Comparison of ENCODE assay signal across 8 mouse cellular contexts in genomic region chr5:131600325-131601125, GRCm38 (mm10).
A peak's percentile ranks its signal among the peaks of the same experiment; 100 is the strongest.
DNase-seq lines count a peak whose midpoint lies in the region; ATAC-seq lines count a peak whose summit lies in the region.

No protein-coding gene starts in this region.

- peak overlapping the region; percentile 9; the same call in 1 of the 2 replicates for H3K4me2 ChIP-seq in hindbrain, embryonic 11.5 days (replicated peaks; ENCODE audit: low read depth, low read length)

- no peak overlapping the region for H3K9ac ChIP-seq in hindbrain, embryonic 11.5 days (ENCODE audit: low read depth, low read length)

- WGBS in hindbrain, embryonic 11.5 days = 7% methylated on average over 14 of the region's 14 CpGs

- no peak overlapping the region for H3K4me3 ChIP-seq in hindbrain, embryonic 11.5 days (ENCODE audit: low read depth, low read length)

- H3K9me3 ChIP-seq in hindbrain, embryonic 11.5 days (ENCODE audit: control insufficient read depth, low read length) = no peaks in the 10 kb centered on the region

- peaks cover 39% of the 10 kb centered on the region for H3K4me1 ChIP-seq in hindbrain, embryonic 11.5 days (replicated peaks; ENCODE audit: control insufficient read depth, insufficient read depth, low read length)

- peak overlapping the region; percentile 52; the same call in 1 of the 2 replicates for H3K27ac ChIP-seq in hindbrain, embryonic 11.5 days (ENCODE audit: low read depth, low read length)

- H3K27me3 ChIP-seq in hindbrain, embryonic 11.5 days (ENCODE audit: control insufficient read depth, insufficient read depth, low read length) = peaks cover 13% of the 10 kb centered on the region

- H3K36me3 ChIP-seq in hindbrain, embryonic 11.5 days (ENCODE audit: control insufficient read depth, insufficient read depth, low read length) = no peaks in the 10 kb centered on the region

- peak; percentile 84 to 88 for DNase-seq in adrenal gland, adult 18-20 months (ENCODE audit: low spot score in 2 of 2)
- DNase-seq in cerebellum, postnatal 14 days = peak; percentile 76 to 78
- DNase-seq in frontal cortex, postnatal 25 days (ENCODE audit: low spot score in 2 of 2) = peak; percentile 15 to 56
- peak; percentile 62 for DNase-seq in hindbrain, embryonic 11.5 days (ENCODE audit: low spot score)
- peak; percentile 54 to 74 for DNase-seq in layer of hippocampus, postnatal 14 days (ENCODE audit: low spot score in 2 of 2)
- DNase-seq in lung, postnatal 36 days = peak; percentile 61
- peak; percentile 78 to 83 for DNase-seq in right cerebral cortex, postnatal 10 days (ENCODE audit: low spot score in 2 of 2)
- DNase-seq in thymus, postnatal 4 days = no peak

- peak; percentile 73 for ATAC-seq in hindbrain, embryonic 11.5 days (ENCODE audit: low FRiP score)
